Mouse (Mus musculus) brain, embryonic 14.5 days (tissue): ENCODE data around the gene Syt16. TPM values are rescaled to one million over a fixed set of nuclear protein-coding genes. Genes with fewer than 3 reads are reported as not detected.

ENCODE experiments used
- DNase-seq: peaks from one replicate; pipeline ENCODE4 v3.0.0-alpha.2; 2011; ENCODE audit warnings: low read depth
- CTCF ChIP-seq: fragments of 200-500 bp; IDR thresholded peaks from 2 replicates; pipeline ENCODE4 v1.5.1; 2012; ENCODE audit warnings: inconsistent platforms, mild to moderate bottlenecking, moderate library complexity, borderline replicate concordance; ENCODE audit not compliant: insufficient read depth, insufficient read length; ENCODE audit errors: extremely low read depth
- POLR2A ChIP-seq: fragments of 200-500 bp; IDR thresholded peaks from 2 replicates; pipeline ENCODE4 v1.6.1; 2012; ENCODE audit warnings: mild to moderate bottlenecking, inconsistent platforms, borderline replicate concordance; ENCODE audit not compliant: poor library complexity, insufficient read depth, insufficient read length, severe bottlenecking; ENCODE audit errors: extremely low read depth
- polyA plus RNA-seq: library from polyadenylated mRNA; depleted of rRNA; stranded (reverse); fragments of >200 nt; gene quantifications from 2 replicates; pipeline ENCODE4 v1.2.3, GENCODE M21; 2012

Gene Syt16
- polyA plus RNA-seq, 1 experiment: 43.4 TPM

- TF ChIP-seq CTCF (peak; percentile 24; the same call in 1 of the 2 replicates), POLR2A (no peak)
- DNase-seq: no peak
Observed at GRCm38 (mm10) chr12:74014739-74015270, 17.3 kb downstream of the Syt16 start.

DNA sequence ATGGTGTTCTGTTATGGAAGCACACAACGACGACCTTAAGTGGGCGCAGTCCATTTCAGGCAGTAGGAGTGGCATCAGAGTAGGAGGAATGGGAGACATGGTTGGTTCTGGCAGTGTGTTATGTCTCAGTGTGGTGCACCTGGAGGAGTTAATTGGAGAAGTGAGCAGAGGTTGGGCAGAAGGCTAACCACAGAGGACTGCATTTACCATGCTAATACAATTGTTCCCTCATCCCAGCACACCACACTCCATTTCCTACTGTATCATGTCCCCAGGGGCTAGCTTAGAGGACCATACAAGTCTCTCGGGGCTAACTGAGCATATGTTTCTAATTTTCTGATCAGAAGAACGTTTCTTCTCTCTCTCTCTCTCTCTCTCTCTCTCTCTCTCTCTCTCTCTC lies 18.0 kb downstream of the Syt16 start:
- TF ChIP-seq CTCF (no peak), POLR2A (no peak)
- DNase-seq: no peak

DNA sequence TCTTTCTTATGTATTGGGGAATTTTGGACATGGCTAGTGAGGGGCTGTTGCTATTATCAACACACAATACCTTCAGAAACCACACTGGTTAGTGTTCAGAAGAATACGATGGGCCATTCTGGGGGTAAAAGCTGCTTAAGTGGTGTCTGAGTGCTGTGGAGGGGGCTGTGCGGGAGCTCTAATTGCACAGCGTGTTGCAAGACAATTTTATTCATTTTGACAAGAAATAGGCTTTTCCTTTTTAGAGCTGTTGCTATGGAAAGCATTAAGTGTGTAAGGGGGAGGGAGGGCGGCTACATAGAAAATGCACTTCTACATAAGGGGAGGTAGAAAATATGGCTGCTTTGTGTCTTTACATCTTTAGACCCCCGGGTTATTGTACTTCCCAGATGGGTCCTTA lies 25.8 kb downstream of the Syt16 start:
- peak; percentile 77 for DNase-seq
- TF ChIP-seq POLR2A (no peak), CTCF (no peak)

GRCm38 (mm10) chr12:74024912-74025311 lies 27.5 kb downstream of the Syt16 start:
- no peak for DNase-seq

DNA sequence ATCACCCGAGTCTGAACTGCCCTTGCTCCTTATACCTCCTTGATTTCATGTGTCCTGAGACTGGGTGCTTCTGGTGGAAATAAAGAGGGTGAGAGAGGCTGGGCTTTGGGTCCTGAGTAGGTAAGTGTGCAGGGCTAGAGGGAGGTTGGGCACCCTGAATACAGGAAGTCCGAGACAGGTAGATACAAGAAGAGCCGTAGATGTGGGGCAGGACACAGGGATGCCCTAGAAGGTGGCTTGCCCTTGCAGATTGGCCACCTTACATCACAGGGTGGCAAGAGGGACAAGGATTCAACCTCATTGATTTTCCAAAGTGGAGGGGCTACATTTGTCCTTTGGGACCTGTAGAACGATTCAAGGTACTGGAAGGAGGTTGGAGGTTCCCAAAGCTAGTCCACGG lies 45.8 kb downstream of the Syt16 start:
- TF ChIP-seq POLR2A: no peak
- no peak for TF ChIP-seq CTCF
- no peak for DNase-seq

More at GRCm38 (mm10) chr12:74024912-74025311, 27.5 kb downstream of the Syt16 start:
- TF ChIP-seq CTCF (no peak; the same call in 1 of the 2 replicates), POLR2A (no peak)

DNA sequence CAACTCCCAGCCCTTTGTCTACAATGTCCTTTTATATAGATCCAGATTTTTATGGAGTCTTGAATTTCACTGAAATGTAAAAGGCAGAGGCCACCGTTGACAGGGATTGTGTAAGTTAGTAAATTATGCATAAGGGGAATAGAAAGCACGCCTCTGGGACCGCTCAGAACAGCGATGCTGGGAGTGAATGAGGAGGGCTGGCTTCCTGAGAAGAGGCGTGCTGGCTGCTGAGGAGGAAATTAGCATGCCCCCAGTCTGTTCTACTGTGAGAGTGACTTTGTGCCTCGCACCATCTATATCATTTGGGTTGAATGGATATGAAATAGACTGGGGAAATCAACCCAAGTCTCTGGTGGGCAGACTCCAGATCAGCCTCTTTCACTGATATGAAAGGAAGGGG lies 46.3 kb downstream of the Syt16 start:
- peak; percentile 78 for DNase-seq
- no peak for TF ChIP-seq CTCF
- TF ChIP-seq POLR2A: no peak

GRCm38 (mm10) chr12:74044241-74044640 lies 46.8 kb downstream of the Syt16 start:
- peak; percentile 41 for DNase-seq
- TF ChIP-seq CTCF (no peak), POLR2A (no peak)

GRCm38 (mm10) chr12:74055336-74055931 lies 58.0 kb downstream of the Syt16 start:
- TF ChIP-seq POLR2A (no peak), CTCF (peak; percentile 87)
- peak; percentile 93 for DNase-seq

GRCm38 (mm10) chr12:74056162-74056561 lies 58.7 kb downstream of the Syt16 start:
- peak; percentile 44 for DNase-seq
- TF ChIP-seq CTCF (no peak), POLR2A (no peak)

GRCm38 (mm10) chr12:74062547-74062946 lies 65.1 kb downstream of the Syt16 start:
- no peak for DNase-seq
- TF ChIP-seq POLR2A (no peak), CTCF (no peak)

DNA sequence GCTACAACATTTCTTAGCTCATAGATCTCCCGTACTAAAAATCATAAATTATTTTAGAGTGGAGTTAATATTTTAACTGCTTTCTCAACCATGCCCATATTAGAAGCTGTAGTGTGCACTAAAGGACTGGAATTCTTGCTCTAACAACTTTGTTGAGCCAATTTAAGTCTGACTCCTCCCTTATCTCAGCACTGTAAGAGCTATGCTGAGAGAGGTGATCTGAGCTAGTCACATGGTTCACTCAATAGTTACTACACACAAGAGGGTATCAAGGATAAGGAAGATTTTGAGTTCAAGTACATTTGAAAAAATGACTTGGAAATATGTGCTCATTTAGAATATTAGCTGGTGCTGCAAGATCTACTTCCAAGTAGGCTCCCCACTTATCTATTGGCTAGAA lies 71.5 kb downstream of the Syt16 start:
- TF ChIP-seq POLR2A: no peak
- TF ChIP-seq CTCF: no peak
- no peak for DNase-seq

GRCm38 (mm10) chr12:74075590-74075989 lies 78.1 kb downstream of the Syt16 start:
- no peak for TF ChIP-seq CTCF
- no peak for TF ChIP-seq POLR2A
- no peak for DNase-seq
